Mouse (Mus musculus): ENCODE results near the gene Hic1. TPM values are rescaled to one million over a fixed set of nuclear protein-coding genes. Genes with fewer than 3 reads are reported as not detected.

Gene Hic1
- polyA plus RNA-seq, 1 experiment from 2014 or later, result 3.4 TPM

GRCm38 (mm10) chr11:75172151-75173094 lies 3.1 kb upstream of the Hic1 start:
- Histone ChIP-seq H3K4me1 (replicated peaks) (peaks cover 63% of the 10 kb centered on the region), H3K27ac (peak overlapping the region; percentile 89)

GRCm38 (mm10) chr11:75171186-75171865 lies 2.0 kb upstream of the Hic1 start:
- peaks cover 70% of the 10 kb centered on the region for H3K27me3 ChIP-seq
- H3K4me3 ChIP-seq, result peak overlapping the region; percentile 63; the same call in 1 of the 2 replicates
- H3K9me3 ChIP-seq, result no peaks in the 10 kb centered on the region
- H3K27ac ChIP-seq, result no peak overlapping the region
- peak overlapping the region; percentile 84 for H3K4me2 ChIP-seq
- ATAC-seq (ENCODE audit: low FRiP score), result no peak
- peaks cover 1% of the 10 kb centered on the region for H3K36me3 ChIP-seq
- no peak overlapping the region for H3K9ac ChIP-seq
- 6% methylated on average over 17 of the region's 17 CpGs for WGBS
- peaks cover 73% of the 10 kb centered on the region for H3K4me1 ChIP-seq (replicated peaks)

More at GRCm38 (mm10) chr11:75172151-75173094, 3.1 kb upstream of the Hic1 start:
- ATAC-seq (ENCODE audit: low FRiP score), result peak; percentile 3; the same call in 1 of the 2 replicates
- H3K9ac ChIP-seq, result peak overlapping the region; percentile 72
- H3K36me3 ChIP-seq, result peaks cover 12% of the 10 kb centered on the region
- H3K4me3 ChIP-seq, result peak overlapping the region; percentile 63
- peaks cover 62% of the 10 kb centered on the region for H3K27me3 ChIP-seq
- WGBS, result 1% methylated on average over 72 of the region's 75 CpGs
- no peaks in the 10 kb centered on the region for H3K9me3 ChIP-seq
- peak overlapping the region; percentile 84 for H3K4me2 ChIP-seq

- H3K4me1 ChIP-seq (replicated peaks), result peaks cover 84% of the 10 kb centered on the region
- peaks cover 71% of the 10 kb centered on the region for H3K27me3 ChIP-seq
- peak; percentile 66 for ATAC-seq (ENCODE audit: low FRiP score)
- no peaks in the 10 kb centered on the region for H3K36me3 ChIP-seq
- H3K4me2 ChIP-seq, result peak overlapping the region; percentile 83
- under 1% methylated on average over 38 of the region's 38 CpGs for WGBS
- peak overlapping the region; percentile 63; the same call in 1 of the 2 replicates for H3K27ac ChIP-seq
- peak overlapping the region; percentile 48 for H3K4me3 ChIP-seq
- peak overlapping the region; percentile 44 for H3K9ac ChIP-seq
- H3K9me3 ChIP-seq, result no peaks in the 10 kb centered on the region
Observed at GRCm38 (mm10) chr11:75170136-75170751, 925 bp upstream of the Hic1 start.

GRCm38 (mm10) chr11:75168590-75169361 lies 543 bp downstream of the Hic1 start:
- Histone ChIP-seq H3K36me3 (peaks cover 3% of the 10 kb centered on the region; the same call in 1 of the 2 replicates), H3K9me3 (no peaks in the 10 kb centered on the region), H3K27ac (0 out of 2 replicates have a peak overlapping the region, but pooled peaks have one; percentile 12), H3K4me3 (peak overlapping the region; percentile 48), H3K27me3 (peaks cover 83% of the 10 kb centered on the region), H3K4me2 (peak overlapping the region; percentile 83), H3K4me1 (replicated peaks) (peaks cover 80% of the 10 kb centered on the region), H3K9ac (peak overlapping the region; percentile 69)
- under 1% methylated on average over 79 of the region's 83 CpGs for WGBS
- ATAC-seq (ENCODE audit: low FRiP score), result 0 out of 2 replicates have a peak, but pooled peaks have one; percentile 10

GRCm38 (mm10) chr11:75167643-75168589 lies 1.4 kb downstream of the Hic1 start:
- Histone ChIP-seq H3K4me2 (peak overlapping the region; percentile 83), H3K27ac (0 out of 2 replicates have a peak overlapping the region, but pooled peaks have one; percentile 13), H3K9ac (peak overlapping the region; percentile 69), H3K9me3 (no peaks in the 10 kb centered on the region), H3K27me3 (peaks cover 91% of the 10 kb centered on the region), H3K36me3 (peaks cover 12% of the 10 kb centered on the region), H3K4me3 (peak overlapping the region; percentile 48), H3K4me1 (replicated peaks) (peaks cover 76% of the 10 kb centered on the region)
- 3% methylated on average over 49 of the region's 63 CpGs for WGBS
- ATAC-seq (ENCODE audit: low FRiP score), result no peak

- 2% methylated on average over 68 of the region's 68 CpGs for WGBS
- Histone ChIP-seq H3K36me3 (peaks cover 21% of the 10 kb centered on the region), H3K9me3 (no peaks in the 10 kb centered on the region), H3K9ac (peak overlapping the region; percentile 69), H3K27ac (peak overlapping the region; percentile 13; the same call in 1 of the 2 replicates), H3K4me2 (peak overlapping the region; percentile 83), H3K4me1 (replicated peaks) (peaks cover 68% of the 10 kb centered on the region), H3K27me3 (peaks cover 89% of the 10 kb centered on the region), H3K4me3 (peak overlapping the region; percentile 48)
- ATAC-seq (ENCODE audit: low FRiP score), result no peak
Observed at GRCm38 (mm10) chr11:75166861-75167642, 2.3 kb downstream of the Hic1 start.

GRCm38 (mm10) chr11:75166193-75166842 lies 3.0 kb downstream of the Hic1 start:
- H3K27ac ChIP-seq, result no peak overlapping the region
- no peaks in the 10 kb centered on the region for H3K9me3 ChIP-seq
- no peak for ATAC-seq (ENCODE audit: low FRiP score)
- H3K4me3 ChIP-seq, result peak overlapping the region; percentile 48
- peak overlapping the region; percentile 69 for H3K9ac ChIP-seq
- H3K4me1 ChIP-seq (replicated peaks), result peaks cover 64% of the 10 kb centered on the region
- peak overlapping the region; percentile 83 for H3K4me2 ChIP-seq
- WGBS, result 4% methylated on average over 55 of the region's 55 CpGs
- H3K36me3 ChIP-seq, result peaks cover 28% of the 10 kb centered on the region
- peaks cover 81% of the 10 kb centered on the region for H3K27me3 ChIP-seq

- H3K27me3 ChIP-seq, result peaks cover 76% of the 10 kb centered on the region
- H3K4me1 ChIP-seq (replicated peaks), result peaks cover 59% of the 10 kb centered on the region
- no peaks in the 10 kb centered on the region for H3K9me3 ChIP-seq
- peaks cover 35% of the 10 kb centered on the region for H3K36me3 ChIP-seq
- ATAC-seq (ENCODE audit: low FRiP score), result no peak
- WGBS, result 4% methylated on average over 54 of the region's 54 CpGs
- H3K4me2 ChIP-seq, result peak overlapping the region; percentile 83
- peak overlapping the region; percentile 69; the same call in 1 of the 2 replicates for H3K9ac ChIP-seq
- peak overlapping the region; percentile 48 for H3K4me3 ChIP-seq
- H3K27ac ChIP-seq, result no peak overlapping the region
Observed at GRCm38 (mm10) chr11:75165441-75166192, 3.7 kb downstream of the Hic1 start.

- H3K4me3 ChIP-seq, result peak overlapping the region; percentile 48; the same call in 1 of the 2 replicates
- peaks cover 51% of the 10 kb centered on the region for H3K4me1 ChIP-seq (replicated peaks)
- no peak overlapping the region for H3K27ac ChIP-seq
- 14% methylated on average over 15 of the region's 15 CpGs for WGBS
- ATAC-seq (ENCODE audit: low FRiP score), result no peak
- peak overlapping the region; percentile 83; the same call in 1 of the 2 replicates for H3K4me2 ChIP-seq
- H3K9ac ChIP-seq, result no peak overlapping the region
- H3K36me3 ChIP-seq, result peaks cover 44% of the 10 kb centered on the region
- H3K27me3 ChIP-seq, result peaks cover 74% of the 10 kb centered on the region
- no peaks in the 10 kb centered on the region for H3K9me3 ChIP-seq
Observed at GRCm38 (mm10) chr11:75164750-75165149, 4.6 kb downstream of the Hic1 start.
